ENCODE assay signal across 8 mouse cellular contexts in the genomic region with DNA sequence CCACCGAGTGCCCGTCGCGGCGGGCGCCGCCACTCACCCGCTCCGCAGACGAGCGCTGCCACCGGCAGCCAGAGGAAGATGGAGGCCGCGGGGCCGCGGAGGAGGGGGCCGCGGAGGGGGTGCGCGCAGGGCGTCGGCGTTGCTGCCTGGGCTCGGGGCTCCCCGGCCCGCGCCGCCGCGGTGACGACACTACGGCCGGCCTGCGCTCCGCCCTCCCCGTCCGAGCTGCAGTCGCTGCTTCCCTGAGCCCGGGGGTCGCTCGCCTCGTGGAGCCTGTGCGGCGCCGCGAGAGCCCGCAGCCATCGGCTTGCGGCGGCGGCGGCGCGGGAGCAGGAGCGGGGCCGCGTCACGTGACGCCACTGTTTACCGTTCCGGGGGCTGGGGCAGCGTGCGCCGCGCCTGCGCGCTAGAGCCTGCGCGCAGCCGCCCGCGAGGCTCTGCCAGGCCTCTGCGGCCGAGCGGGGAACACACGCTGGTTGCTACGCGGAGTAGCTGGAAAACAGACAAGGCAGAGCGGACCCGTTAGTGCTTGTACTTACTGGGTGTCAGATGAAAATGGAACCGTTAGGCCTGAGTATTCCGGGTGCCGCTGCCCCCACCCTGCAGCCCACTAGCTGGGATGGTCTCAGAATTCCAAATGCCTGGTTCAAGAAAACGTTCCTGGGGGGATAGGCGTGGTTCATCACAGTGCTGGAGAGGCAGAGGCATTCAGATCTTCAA. TPM values are rescaled to one million over a fixed set of nuclear protein-coding genes. Genes with fewer than 3 reads are reported as not detected.
DNase-seq lines count a peak whose midpoint lies in the region; ATAC-seq lines count a peak whose summit lies in the region.

Gene Phf3 (minus strand): TSS at position 381 of the 720 bp plus-strand sequence.

- H3K36me3 ChIP-seq in hindbrain, embryonic 13.5 days, result no peaks in the 10 kb centered on the region

- under 1% methylated on average over 62 of the region's 85 CpGs for WGBS in hindbrain, embryonic 13.5 days

- H3K27me3 ChIP-seq in hindbrain, embryonic 13.5 days, result no peaks in the 10 kb centered on the region

- DNase-seq in NIH3T3 (ENCODE audit: low read depth), result peak; percentile 97
- DNase-seq in cerebellum, postnatal 10 days, result peak; percentile 94 to 95
- peak; percentile 79 to 81 for DNase-seq in frontal cortex, postnatal 14 days (ENCODE audit: low spot score in 2 of 2)
- DNase-seq in layer of hippocampus, postnatal 25 days (ENCODE audit: extremely low spot score in 1 of 2, low spot score in 1 of 2), result peak; percentile 70 to 84
- DNase-seq in lung, postnatal 25 days (ENCODE audit: low spot score), result peak; percentile 85
- DNase-seq in retina, embryonic 14.5 days (ENCODE audit: low spot score), result peak; percentile 92
- peak; percentile 92 for DNase-seq in thymus, postnatal 4 days

- H3K9me3 ChIP-seq in hindbrain, embryonic 13.5 days, result no peaks in the 10 kb centered on the region

- H3K4me1 ChIP-seq in hindbrain, embryonic 13.5 days (replicated peaks), result peaks cover 22% of the 10 kb centered on the region

- peak within 1 kb of the TSS; percentile 63 for H3K4me2 ChIP-seq in hindbrain, embryonic 13.5 days

- H3K27ac ChIP-seq in hindbrain, embryonic 13.5 days, result peak within 1 kb of the TSS; percentile 99

- peak; percentile 95 for ATAC-seq in hindbrain, embryonic 13.5 days (ENCODE audit: low FRiP score)

- H3K9ac ChIP-seq in hindbrain, embryonic 13.5 days, result peak within 1 kb of the TSS; percentile 96

- H3K4me3 ChIP-seq in hindbrain, embryonic 13.5 days, result peak within 1 kb of the TSS; percentile 84

RNA-seq across cellular contexts. Expression of gene Phf3, which starts in this region (rescaled TPM):
- 40.6 and 42.3 TPM in 2 replicates for polyA plus RNA-seq in hindbrain, embryonic 13.5 days (2015; fragmentation: Nextera tagmentation; extraction: Ambion mirVana)
- 10 to 100 TPM; 75.0 to 94.4 TPM for total RNA-seq in layer of hippocampus, postnatal 25 days (2021)

Comparison
In these comparisons a context has a peak if more than half of its experiments do, and no peak if none do; other contexts are left out.
1. Peak in every context shown above with its lines: DNase-seq, ATAC-seq, H3K4me3 ChIP-seq and H3K27ac ChIP-seq.